Mouse (Mus musculus): ENCODE results near the gene Ppp1r15b. TPM values are rescaled to one million over a fixed set of nuclear protein-coding genes. Genes with fewer than 3 reads are reported as not detected.
A peak's percentile ranks its signal among the peaks of the same experiment; 100 is the strongest.

Ppp1r15b gene
- 21.3 and 26.9 TPM in 2 replicates for polyA plus RNA-seq (2012; rRNA removed)
- polyA plus RNA-seq (2014; fragmentation: Nextera tagmentation; extraction: Ambion mirVana), result 33.4 and 40.5 TPM in 2 replicates

GRCm38 (mm10) chr1:133130638-133131560 lies at the start of gene Ppp1r15b:
Gene Ppp1r15b, plus strand, starts transcription at chr1:133131143.
- peak within 1 kb of the TSS; percentile 84 for H3K4me2 ChIP-seq (ENCODE audit: low read depth)
- peak within 1 kb of the TSS; percentile 100 for H3K9ac ChIP-seq (replicated peaks)
- peak within 1 kb of the TSS; percentile 93 for H3K27ac ChIP-seq
- H3K36me3 ChIP-seq (replicated peaks; ENCODE audit: control insufficient read depth, insufficient read depth, low read depth), result peaks cover 33% of the 10 kb centered on the region
- H3K27me3 ChIP-seq (ENCODE audit: control insufficient read depth, insufficient read depth, low read length), result no peaks in the 10 kb centered on the region
- H3K9me3 ChIP-seq (ENCODE audit: control insufficient read depth, low read length), result no peaks in the 10 kb centered on the region
- peaks cover 18 to 24% of the 10 kb centered on the region in 2 experiments for H3K4me1 ChIP-seq (replicated peaks; ENCODE audit: control insufficient read depth in 2 of 2, insufficient read depth in 2 of 2, low read length in 1 of 2)
- peak within 1 kb of the TSS; percentile 88 to 89 for H3K4me3 ChIP-seq (ENCODE audit: insufficient read depth in 1 of 2, low read depth in 2 of 2, low read length in 2 of 2)
- peak; percentile 99 for DNase-seq (ENCODE audit: low read depth in 3 of 3, low spot score in 3 of 3)
- WGBS (ENCODE audit: insufficient replicate concordance), result under 1% methylated on average over 72 of the region's 72 CpGs
- TF ChIP-seq EP300 (IDR thresholded peaks at IDR 0.05; ENCODE audit: low read depth), result peak; percentile 68
- peak; percentile 28; the same call in 1 of the 2 replicates for TF ChIP-seq CTCF (IDR thresholded peaks at IDR 0.05; ENCODE audit: low read depth)
- ATAC-seq (ENCODE audit: insufficient read depth), result peak; percentile 97

DNA sequence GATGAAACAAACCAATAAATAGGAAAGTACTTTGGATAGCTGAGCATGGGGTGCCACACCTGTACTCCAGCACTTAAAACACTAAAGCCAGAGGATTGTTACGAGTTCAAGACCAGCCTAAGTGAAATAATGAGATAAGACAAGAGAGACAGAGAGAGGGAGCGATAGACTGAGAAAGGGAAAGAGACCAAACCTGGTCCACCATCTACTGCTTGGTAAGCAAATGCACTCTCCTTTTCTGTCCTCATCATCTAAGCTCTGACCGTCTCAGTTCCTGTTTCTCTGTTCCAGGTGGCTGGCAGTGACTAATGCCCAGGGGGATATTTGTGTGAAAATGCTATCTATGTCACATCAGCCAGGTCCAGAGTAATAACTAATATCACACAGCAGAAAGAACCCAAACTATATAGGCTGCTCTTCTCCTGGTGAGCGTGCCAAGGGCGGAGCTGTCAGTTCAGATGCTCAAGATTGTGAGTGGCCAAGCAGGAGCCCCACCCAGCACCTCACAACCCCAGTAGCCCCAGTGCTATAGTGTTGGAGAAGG lies 47.9 kb upstream of the Ppp1r15b start:
- peaks cover 17 to 21% of the 10 kb centered on the region in 2 experiments for H3K4me1 ChIP-seq (replicated peaks; ENCODE audit: control insufficient read depth in 2 of 2, insufficient read depth in 2 of 2, low read length in 1 of 2)
- H3K27me3 ChIP-seq (ENCODE audit: control insufficient read depth, insufficient read depth, low read length), result no peaks in the 10 kb centered on the region
- H3K9me3 ChIP-seq (ENCODE audit: control insufficient read depth, low read length), result no peaks in the 10 kb centered on the region
- no peak overlapping the region for H3K4me3 ChIP-seq (ENCODE audit: insufficient read depth in 1 of 2, low read depth in 2 of 2, low read length in 2 of 2)
- ATAC-seq (ENCODE audit: insufficient read depth) (peak; percentile 49), DNase-seq (ENCODE audit: low read depth in 3 of 3, low spot score in 3 of 3) (peak in 2 of 3 experiments; percentile 18 to 31)
- no peak overlapping the region for H3K27ac ChIP-seq
- H3K4me2 ChIP-seq (ENCODE audit: low read depth), result no peak overlapping the region
- no peak overlapping the region for H3K9ac ChIP-seq (replicated peaks)
- H3K36me3 ChIP-seq (replicated peaks; ENCODE audit: control insufficient read depth, insufficient read depth, low read depth), result no peaks in the 10 kb centered on the region
- TF ChIP-seq CTCF (IDR thresholded peaks at IDR 0.05; ENCODE audit: low read depth) (no peak), EP300 (IDR thresholded peaks at IDR 0.05; ENCODE audit: low read depth) (no peak)
- WGBS (ENCODE audit: insufficient replicate concordance), result 61% methylated on average over 5 of the region's 5 CpGs

DNA sequence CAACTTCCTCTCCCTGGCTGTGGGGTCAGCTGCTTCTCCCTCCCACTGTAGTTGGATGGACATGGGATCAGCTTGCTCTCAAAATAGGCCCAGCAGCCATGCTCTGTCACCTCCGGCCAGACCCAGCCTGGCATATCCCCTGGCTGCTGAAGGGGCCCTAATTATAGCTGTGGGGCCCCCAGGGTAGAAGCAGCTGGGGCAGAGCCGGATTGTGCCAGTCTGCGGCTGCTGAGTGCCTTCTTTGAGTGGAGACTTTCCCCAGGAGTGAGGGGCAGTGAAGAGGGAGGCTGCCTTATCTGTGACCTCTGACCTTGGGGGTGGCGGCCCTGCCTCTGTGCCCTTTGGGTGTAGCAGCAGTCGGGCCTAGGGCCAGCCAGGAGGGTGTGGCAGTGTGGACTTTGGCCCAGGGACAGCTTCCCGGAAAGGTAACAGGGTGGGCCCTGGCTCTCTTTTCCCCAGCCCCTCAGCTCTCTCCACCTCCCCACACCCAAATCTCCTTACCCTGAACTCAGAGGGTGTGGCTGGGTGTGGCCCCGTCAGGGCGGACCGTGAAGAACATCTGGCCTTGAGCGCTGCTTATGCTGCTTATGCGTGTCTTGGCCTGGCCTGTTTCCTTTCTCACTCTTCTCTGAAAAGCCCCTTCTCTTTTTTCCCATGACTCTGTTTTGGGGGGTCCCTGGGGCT lies 46.9 kb upstream of the Ppp1r15b start:
- Histone ChIP-seq H3K27ac (no peak overlapping the region), H3K9me3 (ENCODE audit: control insufficient read depth, low read length) (no peaks in the 10 kb centered on the region), H3K4me1 (replicated peaks; ENCODE audit: control insufficient read depth in 2 of 2, insufficient read depth in 2 of 2, low read length in 1 of 2) (peaks cover 17 to 21% of the 10 kb centered on the region in 2 experiments), H3K36me3 (replicated peaks; ENCODE audit: control insufficient read depth, insufficient read depth, low read depth) (no peaks in the 10 kb centered on the region), H3K27me3 (ENCODE audit: control insufficient read depth, insufficient read depth, low read length) (no peaks in the 10 kb centered on the region), H3K4me3 (ENCODE audit: insufficient read depth in 1 of 2, low read depth in 2 of 2, low read length in 2 of 2) (no peak overlapping the region), H3K9ac (replicated peaks) (no peak overlapping the region), H3K4me2 (ENCODE audit: low read depth) (peak overlapping the region; percentile 21)
- 20% methylated on average over 11 of the region's 11 CpGs for WGBS (ENCODE audit: insufficient replicate concordance)
- DNase-seq (ENCODE audit: low read depth in 3 of 3, low spot score in 3 of 3) (peak; percentile 15 to 53 (median 44)), ATAC-seq (ENCODE audit: insufficient read depth) (peak; percentile 68; the same call in 1 of the 2 replicates)
- TF ChIP-seq EP300 (IDR thresholded peaks at IDR 0.05; ENCODE audit: low read depth) (no peak), CTCF (IDR thresholded peaks at IDR 0.05; ENCODE audit: low read depth) (no peak)

GRCm38 (mm10) chr1:133084708-133085416 lies 46.1 kb upstream of the Ppp1r15b start:
- Histone ChIP-seq H3K4me3 (ENCODE audit: insufficient read depth in 1 of 2, low read depth in 2 of 2, low read length in 2 of 2) (no peak overlapping the region), H3K36me3 (replicated peaks; ENCODE audit: control insufficient read depth, insufficient read depth, low read depth) (no peaks in the 10 kb centered on the region), H3K9ac (replicated peaks) (no peak overlapping the region), H3K9me3 (ENCODE audit: control insufficient read depth, low read length) (no peaks in the 10 kb centered on the region), H3K4me1 (replicated peaks; ENCODE audit: control insufficient read depth in 2 of 2, insufficient read depth in 2 of 2, low read length in 1 of 2) (peaks cover 17 to 21% of the 10 kb centered on the region in 2 experiments), H3K4me2 (ENCODE audit: low read depth) (peak overlapping the region; percentile 21), H3K27ac (no peak overlapping the region), H3K27me3 (ENCODE audit: control insufficient read depth, insufficient read depth, low read length) (no peaks in the 10 kb centered on the region)
- whole genome bisulfite sequencing (ENCODE audit: insufficient replicate concordance), result 59% methylated on average over 14 of the region's 14 CpGs
- DNase-seq (ENCODE audit: low read depth in 3 of 3, low spot score in 3 of 3) (no peak), ATAC-seq (ENCODE audit: insufficient read depth) (no peak)
- TF ChIP-seq EP300 (IDR thresholded peaks at IDR 0.05; ENCODE audit: low read depth) (no peak), CTCF (IDR thresholded peaks at IDR 0.05; ENCODE audit: low read depth) (no peak)

Measured in liver, embryonic 14.5 days (tissue).